Mouse (Mus musculus) spleen, postnatal 0 days (tissue): ENCODE measurements around the gene Lrtm2. TPM values are rescaled to one million over a fixed set of nuclear protein-coding genes. Genes with fewer than 3 reads are reported as not detected.

ENCODE experiments used
- polyA plus RNA-seq: library from polyadenylated mRNA; unstranded; fragments of >200 nt; fragmentation: Nextera tagmentation; extraction: Ambion mirVana; gene quantifications from 2 replicates; pipeline ENCODE4 v1.2.1, GENCODE M21; 2015

The Lrtm2 gene
- polyA plus RNA-seq: 0.18 TPM in 1 of 2 replicates, not detected in the other

GRCm38 (mm10) chr6:119330506-119330905 is at the start of gene Lrtm2:
TSS of gene Lrtm2 (minus strand) at chr6:119330766.

Other genes starting within 250 kb of the Lrtm2 start
- gene Dcp1b, start 155.5 kb downstream of the Lrtm2 start, polyA plus RNA-seq: 4.5 and 4.8 TPM in 2 replicates
- gene Cacna1c, start 134.3 kb downstream of the Lrtm2 start, polyA plus RNA-seq: 0.96 and 1.1 TPM in 2 replicates
- gene Cacna2d4, start 94.2 kb downstream of the Lrtm2 start, polyA plus RNA-seq: 0.04 TPM in 2 replicates
- 33.8 and 35.8 TPM in 2 replicates for gene Adipor2, start 86.9 kb upstream of the Lrtm2 start, polyA plus RNA-seq
- gene Fbxl14, start 148.9 kb upstream of the Lrtm2 start, polyA plus RNA-seq: 5.3 and 6.1 TPM in 2 replicates
- 3.4 and 4.2 TPM in 2 replicates for gene Wnt5b, start 213.6 kb upstream of the Lrtm2 start, polyA plus RNA-seq